Mouse (Mus musculus) myocyte (in vitro differentiated cells): ENCODE results near the gene Elmod1.
"Not testable (repeated sequence)": the region's sequence is repeated elsewhere in the genome, so short reads cannot be mapped to it uniquely, and the experiment has no call there.

ENCODE experiments used
- POLR2A ChIP-seq: IDR thresholded peaks from one replicate; pipeline ENCODE4 v1.6.1; 2011; ENCODE audit warnings: low read depth, mild to moderate bottlenecking, control low read depth, moderate library complexity; ENCODE audit not compliant: insufficient read length
- POLR2AphosphoS2 ChIP-seq: IDR thresholded peaks from one replicate; pipeline ENCODE4 v1.6.1; 2011; ENCODE audit warnings: low read depth, control low read depth; ENCODE audit not compliant: insufficient read length
- TCF12 ChIP-seq: IDR thresholded peaks from one replicate; pipeline ENCODE4 v1.6.1; 2011; ENCODE audit warnings: mild to moderate bottlenecking, control low read depth; ENCODE audit not compliant: poor library complexity, insufficient read depth, severe bottlenecking

DNA sequence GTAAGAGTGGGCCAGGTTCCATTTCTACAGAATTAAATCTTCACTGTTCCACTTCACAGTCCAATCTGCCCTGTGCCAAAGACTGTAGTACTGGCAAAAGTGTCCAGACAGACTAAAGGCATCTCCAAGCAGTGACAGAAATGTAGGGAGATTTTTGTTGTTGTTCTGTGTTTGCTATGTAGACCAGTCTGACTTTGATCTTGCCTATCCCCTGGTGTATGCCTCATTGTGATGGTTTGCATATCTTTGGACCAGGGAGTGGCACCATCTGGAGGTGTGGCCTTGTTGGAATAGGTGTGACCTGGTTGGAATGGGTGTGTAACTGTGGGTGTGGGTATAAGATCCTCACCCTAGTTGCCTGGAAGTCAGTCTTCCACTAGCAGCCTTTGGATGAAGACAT lies 17.5 kb upstream of the Elmod1 start:
- not testable (repeated sequence) for TF ChIP-seq POLR2A, TCF12, POLR2AphosphoS2
